Mouse (Mus musculus): Measurements from ENCODE around the gene Olfr159. TPM values are rescaled to one million over a fixed set of nuclear protein-coding genes. Genes with fewer than 3 reads are reported as not detected.

The Olfr159 gene
- polyA plus RNA-seq, 1 experiment from 2014 or later, result not detected

- Histone ChIP-seq H3K4me2 (ENCODE audit: low read length) (no peak overlapping the region), H3K27me3 (ENCODE audit: control insufficient read depth, insufficient read depth, low read length) (no peaks in the 10 kb centered on the region), H3K27ac (replicated peaks; ENCODE audit: low read depth, low read length) (no peak overlapping the region), H3K4me3 (replicated peaks; ENCODE audit: low read depth, low read length) (no peak overlapping the region), H3K9me3 (ENCODE audit: control insufficient read depth, low read length) (no peaks in the 10 kb centered on the region), H3K36me3 (ENCODE audit: control insufficient read depth, insufficient read depth, low read length) (no peaks in the 10 kb centered on the region), H3K4me1 (ENCODE audit: control insufficient read depth, insufficient read depth, low read length) (no peaks in the 10 kb centered on the region), H3K9ac (replicated peaks; ENCODE audit: low read length) (no peak overlapping the region)
- WGBS, result 74% methylated on average over 8 of the region's 8 CpGs
- ATAC-seq (ENCODE audit: low FRiP score, low TSS enrichment) (no peak), DNase-seq (no peak)
Observed at GRCm38 (mm10) chr4:43738989-43739674, 31.7 kb downstream of the Olfr159 start.

- 72% methylated on average over 6 of the region's 6 CpGs for WGBS
- no peaks in the 10 kb centered on the region for H3K27me3 ChIP-seq (ENCODE audit: control insufficient read depth, insufficient read depth, low read length)
- no peak for ATAC-seq (ENCODE audit: low FRiP score, low TSS enrichment)
Observed at GRCm38 (mm10) chr4:43737144-43737543, 33.7 kb downstream of the Olfr159 start.

GRCm38 (mm10) chr4:43733186-43733585 is 37.6 kb downstream of the Olfr159 start:
- ATAC-seq (ENCODE audit: low FRiP score, low TSS enrichment), result no peak
- WGBS, result 86% methylated on average over 5 of the region's 5 CpGs

More at GRCm38 (mm10) chr4:43737144-43737543, 33.7 kb downstream of the Olfr159 start:
- Histone ChIP-seq H3K4me2 (ENCODE audit: low read length) (no peak overlapping the region), H3K36me3 (ENCODE audit: control insufficient read depth, insufficient read depth, low read length) (no peaks in the 10 kb centered on the region), H3K9ac (replicated peaks; ENCODE audit: low read length) (no peak overlapping the region), H3K27ac (replicated peaks; ENCODE audit: low read depth, low read length) (no peak overlapping the region), H3K4me3 (replicated peaks; ENCODE audit: low read depth, low read length) (no peak overlapping the region), H3K9me3 (ENCODE audit: control insufficient read depth, low read length) (no peaks in the 10 kb centered on the region), H3K4me1 (ENCODE audit: control insufficient read depth, insufficient read depth, low read length) (no peaks in the 10 kb centered on the region)
- DNase-seq, result no peak

GRCm38 (mm10) chr4:43732171-43732570 is 38.6 kb downstream of the Olfr159 start:
- Histone ChIP-seq H3K4me1 (ENCODE audit: control insufficient read depth, insufficient read depth, low read length) (no peaks in the 10 kb centered on the region), H3K9ac (replicated peaks; ENCODE audit: low read length) (no peak overlapping the region), H3K27me3 (ENCODE audit: control insufficient read depth, insufficient read depth, low read length) (no peaks in the 10 kb centered on the region), H3K27ac (replicated peaks; ENCODE audit: low read depth, low read length) (no peak overlapping the region), H3K4me3 (replicated peaks; ENCODE audit: low read depth, low read length) (no peak overlapping the region), H3K9me3 (ENCODE audit: control insufficient read depth, low read length) (no peaks in the 10 kb centered on the region), H3K36me3 (ENCODE audit: control insufficient read depth, insufficient read depth, low read length) (no peaks in the 10 kb centered on the region), H3K4me2 (ENCODE audit: low read length) (no peak overlapping the region)
- DNase-seq, result no peak
- 19% methylated on average over 1 of the region's 1 CpGs for WGBS
- ATAC-seq (ENCODE audit: low FRiP score, low TSS enrichment), result no peak

More at GRCm38 (mm10) chr4:43733186-43733585, 37.6 kb downstream of the Olfr159 start:
- no peak overlapping the region for H3K9ac ChIP-seq (replicated peaks; ENCODE audit: low read length)
- H3K27me3 ChIP-seq (ENCODE audit: control insufficient read depth, insufficient read depth, low read length), result no peaks in the 10 kb centered on the region
- no peaks in the 10 kb centered on the region for H3K36me3 ChIP-seq (ENCODE audit: control insufficient read depth, insufficient read depth, low read length)
- DNase-seq, result no peak
- H3K9me3 ChIP-seq (ENCODE audit: control insufficient read depth, low read length), result no peaks in the 10 kb centered on the region
- no peak overlapping the region for H3K27ac ChIP-seq (replicated peaks; ENCODE audit: low read depth, low read length)
- H3K4me2 ChIP-seq (ENCODE audit: low read length), result no peak overlapping the region
- H3K4me1 ChIP-seq (ENCODE audit: control insufficient read depth, insufficient read depth, low read length), result no peaks in the 10 kb centered on the region
- H3K4me3 ChIP-seq (replicated peaks; ENCODE audit: low read depth, low read length), result no peak overlapping the region

- Histone ChIP-seq H3K36me3 (ENCODE audit: control insufficient read depth, insufficient read depth, low read length) (no peaks in the 10 kb centered on the region), H3K4me3 (replicated peaks; ENCODE audit: low read depth, low read length) (no peak overlapping the region), H3K4me1 (ENCODE audit: control insufficient read depth, insufficient read depth, low read length) (no peaks in the 10 kb centered on the region), H3K9me3 (ENCODE audit: control insufficient read depth, low read length) (no peaks in the 10 kb centered on the region), H3K9ac (replicated peaks; ENCODE audit: low read length) (no peak overlapping the region), H3K27ac (replicated peaks; ENCODE audit: low read depth, low read length) (no peak overlapping the region), H3K4me2 (ENCODE audit: low read length) (no peak overlapping the region), H3K27me3 (ENCODE audit: control insufficient read depth, insufficient read depth, low read length) (no peaks in the 10 kb centered on the region)
- 69% methylated on average over 21 of the region's 21 CpGs for WGBS
- ATAC-seq (ENCODE audit: low FRiP score, low TSS enrichment) (no peak), DNase-seq (no peak)
Observed at GRCm38 (mm10) chr4:43730750-43731297, 40.0 kb downstream of the Olfr159 start.

- Histone ChIP-seq H3K9ac (replicated peaks; ENCODE audit: low read length) (no peak within 1 kb of the TSS), H3K4me3 (replicated peaks; ENCODE audit: low read depth, low read length) (no peak within 1 kb of the TSS), H3K4me1 (ENCODE audit: control insufficient read depth, insufficient read depth, low read length) (no peaks in the 10 kb centered on the region), H3K4me2 (ENCODE audit: low read length) (no peak within 1 kb of the TSS), H3K9me3 (ENCODE audit: control insufficient read depth, low read length) (no peaks in the 10 kb centered on the region), H3K27me3 (ENCODE audit: control insufficient read depth, insufficient read depth, low read length) (no peaks in the 10 kb centered on the region), H3K36me3 (ENCODE audit: control insufficient read depth, insufficient read depth, low read length) (no peaks in the 10 kb centered on the region), H3K27ac (replicated peaks; ENCODE audit: low read depth, low read length) (no peak within 1 kb of the TSS)
- DNase-seq, result no peak
- 76% methylated on average over 14 of the region's 14 CpGs for WGBS
- no peak for ATAC-seq (ENCODE audit: low FRiP score, low TSS enrichment)
Observed at GRCm38 (mm10) chr4:43729794-43730550, 40.8 kb downstream of the Olfr159 start, which contains the start of gene Spaar. TSS of gene Spaar (plus strand) at chr4:43730034.

GRCm38 (mm10) chr4:43729126-43729525 is 41.7 kb downstream of the Olfr159 start:
- 86% methylated on average over 3 of the region's 3 CpGs for WGBS
- Histone ChIP-seq H3K4me3 (replicated peaks; ENCODE audit: low read depth, low read length) (no peak overlapping the region), H3K27ac (replicated peaks; ENCODE audit: low read depth, low read length) (no peak overlapping the region), H3K36me3 (ENCODE audit: control insufficient read depth, insufficient read depth, low read length) (no peaks in the 10 kb centered on the region), H3K4me2 (ENCODE audit: low read length) (no peak overlapping the region), H3K9me3 (ENCODE audit: control insufficient read depth, low read length) (no peaks in the 10 kb centered on the region), H3K27me3 (ENCODE audit: control insufficient read depth, insufficient read depth, low read length) (no peaks in the 10 kb centered on the region), H3K4me1 (ENCODE audit: control insufficient read depth, insufficient read depth, low read length) (no peaks in the 10 kb centered on the region), H3K9ac (replicated peaks; ENCODE audit: low read length) (no peak overlapping the region)
- ATAC-seq (ENCODE audit: low FRiP score, low TSS enrichment), result no peak
- no peak for DNase-seq

GRCm38 (mm10) chr4:43728576-43728954 is 42.2 kb downstream of the Olfr159 start:
- WGBS, result 76% methylated on average over 5 of the region's 5 CpGs
- Histone ChIP-seq H3K4me1 (ENCODE audit: control insufficient read depth, insufficient read depth, low read length) (no peaks in the 10 kb centered on the region), H3K4me3 (replicated peaks; ENCODE audit: low read depth, low read length) (no peak overlapping the region), H3K9ac (replicated peaks; ENCODE audit: low read length) (no peak overlapping the region), H3K9me3 (ENCODE audit: control insufficient read depth, low read length) (no peaks in the 10 kb centered on the region), H3K4me2 (ENCODE audit: low read length) (no peak overlapping the region), H3K27me3 (ENCODE audit: control insufficient read depth, insufficient read depth, low read length) (no peaks in the 10 kb centered on the region), H3K36me3 (ENCODE audit: control insufficient read depth, insufficient read depth, low read length) (no peaks in the 10 kb centered on the region), H3K27ac (replicated peaks; ENCODE audit: low read depth, low read length) (no peak overlapping the region)
- ATAC-seq (ENCODE audit: low FRiP score, low TSS enrichment) (no peak), DNase-seq (no peak)
